Mouse (Mus musculus): ENCODE measurements around the gene Lrig2.
"Not testable (repeated sequence)": the region's sequence is repeated elsewhere in the genome, so short reads cannot be mapped to it uniquely, and the experiment has no call there.

The Lrig2 gene

DNA sequence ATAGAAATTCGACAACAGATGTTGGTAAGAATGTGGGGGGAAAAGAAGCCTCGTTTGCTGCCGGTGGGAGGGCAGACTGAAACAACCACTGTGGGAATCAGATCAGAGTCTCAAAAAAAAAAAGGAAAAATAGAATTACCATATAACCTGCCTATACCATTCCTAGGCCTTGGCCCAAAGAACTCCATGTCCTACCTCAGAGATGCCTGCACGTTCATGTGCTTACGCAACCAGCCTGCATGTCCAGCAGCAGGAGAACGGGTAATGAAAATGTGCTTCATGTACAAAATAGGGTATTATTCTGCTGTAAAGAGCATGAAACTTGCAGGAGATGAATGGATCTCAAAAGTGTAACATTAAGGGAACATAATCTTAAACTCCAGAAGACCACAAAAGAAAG is 79.1 kb downstream of the Lrig2 start:
- no peak for DNase-seq (ENCODE audit: low spot score in 2 of 2)

DNA sequence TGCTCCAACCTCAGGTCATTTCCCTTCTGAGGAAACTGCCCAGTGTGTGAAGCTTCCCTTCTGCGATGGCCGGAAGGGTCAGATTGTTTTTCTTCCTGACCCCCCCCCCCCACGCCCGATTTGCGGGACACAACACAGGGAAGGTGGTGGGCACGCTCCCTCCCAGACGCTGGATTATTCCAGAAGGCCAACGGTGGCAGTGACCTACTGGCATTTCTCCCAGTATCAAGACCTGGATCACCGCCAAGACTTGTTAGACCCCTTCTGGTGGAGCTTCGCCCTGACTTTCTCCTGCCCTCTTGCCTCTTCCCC is 79.9 kb downstream of the Lrig2 start:
- DNase-seq (ENCODE audit: low spot score in 2 of 2), result no peak

DNA sequence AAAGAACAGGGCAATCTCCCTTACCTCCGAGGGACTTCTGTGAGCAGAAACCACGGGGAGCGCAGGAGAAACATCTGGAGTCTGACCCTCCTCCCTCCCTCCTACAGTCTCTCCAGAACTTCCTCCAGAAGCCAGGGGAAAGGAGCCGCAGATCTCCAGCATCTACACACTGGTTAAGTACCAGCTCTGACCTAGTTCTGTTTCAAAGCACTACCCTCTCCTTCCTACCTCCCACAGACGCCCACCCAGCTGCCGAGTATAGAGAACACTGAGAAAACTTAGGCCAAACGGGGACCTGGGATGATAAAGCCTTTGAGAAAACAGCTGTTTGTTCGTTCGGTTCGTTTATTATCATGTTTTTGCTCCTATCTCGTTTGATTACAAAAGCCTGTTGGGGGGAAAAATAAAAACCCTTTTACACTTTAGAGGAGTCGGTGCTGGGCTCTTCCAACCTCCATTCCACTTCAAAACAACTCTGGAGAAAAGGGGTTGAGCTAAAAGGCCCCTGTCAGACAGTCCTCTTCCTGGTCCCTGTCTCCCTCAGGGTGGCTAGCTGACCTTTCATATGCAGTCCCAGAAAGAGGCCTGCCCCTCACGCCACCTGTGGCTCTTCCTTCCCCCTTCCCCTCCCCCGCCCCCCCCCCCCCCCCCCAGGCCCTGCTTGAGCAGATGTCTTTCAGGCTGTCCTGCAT is 80.4 kb downstream of the Lrig2 start:
- DNase-seq (ENCODE audit: low spot score in 2 of 2), result no peak

DNA sequence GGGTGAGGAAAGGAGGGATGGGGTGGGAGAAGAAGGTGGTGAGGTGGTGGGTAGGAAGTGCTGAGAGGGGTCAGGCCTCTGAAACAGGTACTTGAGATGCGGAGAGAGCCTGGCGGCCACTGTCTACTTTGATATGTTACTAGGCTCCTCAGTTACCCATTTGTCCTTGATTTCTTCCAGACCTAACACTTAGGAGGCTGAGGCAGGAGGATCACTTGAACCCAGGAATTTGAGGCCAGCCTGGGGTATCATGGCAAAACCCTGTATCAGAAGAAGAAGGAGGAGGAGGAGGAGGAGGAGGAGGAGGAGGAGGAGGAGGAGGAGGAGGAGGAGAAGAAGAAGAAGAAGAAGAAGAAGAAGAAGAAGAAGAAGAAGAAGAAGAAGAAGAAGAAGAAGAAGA is 84.4 kb downstream of the Lrig2 start:
- DNase-seq (ENCODE audit: low spot score in 2 of 2), result not testable (repeated sequence)

DNA sequence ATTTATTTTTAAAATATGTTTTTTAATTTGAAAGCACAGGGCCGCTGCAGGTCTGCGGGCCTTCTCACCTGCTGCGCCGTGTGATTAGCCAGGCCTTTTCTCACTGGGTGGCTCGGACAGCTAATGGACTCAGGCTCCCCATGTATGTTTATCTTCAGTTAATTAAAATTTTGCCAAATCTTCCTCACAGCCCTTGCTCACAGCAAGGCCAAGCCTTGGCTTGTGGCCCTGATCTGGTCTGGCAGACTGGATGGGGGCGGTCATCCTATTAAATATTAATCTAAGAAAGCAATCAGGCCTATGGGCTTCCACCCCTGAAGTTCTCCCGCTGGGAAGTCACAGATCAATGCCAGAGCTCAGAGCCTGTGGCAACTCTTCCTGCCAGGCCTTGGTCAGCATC is 87.4 kb downstream of the Lrig2 start:
- DNase-seq (ENCODE audit: low spot score in 2 of 2), result no peak

DNA sequence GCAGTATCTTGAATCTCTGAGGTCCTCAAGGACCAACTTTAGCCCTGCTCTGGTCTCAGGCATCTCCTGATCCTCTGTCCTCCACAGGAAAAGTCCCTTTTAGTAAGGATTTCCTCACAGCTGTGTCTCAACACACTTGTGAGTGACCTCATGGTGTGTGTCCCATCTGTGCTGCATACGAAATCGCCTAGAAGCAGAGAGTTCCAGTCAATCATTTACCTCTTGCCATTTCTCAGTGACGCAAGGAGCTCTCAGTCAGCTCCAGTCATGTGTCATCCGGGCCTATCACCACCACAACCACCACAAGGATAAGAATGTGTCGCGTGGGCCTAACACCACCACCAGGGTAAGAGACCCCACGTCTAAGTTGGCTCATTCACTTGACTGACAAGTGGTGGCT is 90.8 kb downstream of the Lrig2 start:
- DNase-seq (ENCODE audit: low spot score in 2 of 2), result no peak

DNA sequence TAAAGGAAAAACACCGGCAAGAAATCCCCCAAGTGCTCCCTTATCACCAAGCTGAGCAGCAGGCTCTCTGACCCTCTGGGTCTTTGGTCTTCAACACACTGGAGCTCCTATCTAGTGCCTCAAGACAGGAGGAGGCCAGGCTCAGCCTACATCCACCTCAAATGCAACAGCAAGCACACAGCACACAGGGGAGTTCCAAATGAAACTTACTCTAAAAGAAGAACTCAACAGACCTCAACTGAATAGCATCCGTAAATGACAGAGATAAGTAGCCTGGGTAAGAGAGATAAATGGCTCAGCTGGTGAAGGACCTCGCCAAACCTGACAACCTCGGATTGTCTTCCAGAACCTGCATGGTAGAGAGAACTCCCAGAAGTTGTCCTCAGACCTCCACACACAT is 91.7 kb downstream of the Lrig2 start:
- no peak for DNase-seq (ENCODE audit: low spot score in 2 of 2)

DNA sequence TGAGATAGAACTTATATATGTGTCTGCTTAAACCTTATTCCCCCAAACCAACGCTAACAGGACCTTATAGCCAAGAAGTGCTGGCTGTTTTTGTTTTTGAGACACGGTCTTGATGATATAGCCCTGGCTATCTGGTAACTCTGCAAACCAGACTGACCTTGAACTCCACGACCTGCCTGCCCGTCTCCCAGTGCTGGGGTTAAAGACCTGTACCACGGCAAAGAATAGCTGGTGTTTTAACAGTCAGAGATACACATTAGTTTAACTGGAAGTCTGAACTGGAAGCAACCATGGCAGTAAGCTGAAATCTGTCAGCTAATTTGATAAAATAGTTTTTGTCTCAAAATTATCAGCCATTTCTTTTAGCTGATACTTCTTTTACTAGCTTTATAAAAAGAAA is 94.9 kb downstream of the Lrig2 start:
- DNase-seq (ENCODE audit: low spot score in 2 of 2), result no peak

DNA sequence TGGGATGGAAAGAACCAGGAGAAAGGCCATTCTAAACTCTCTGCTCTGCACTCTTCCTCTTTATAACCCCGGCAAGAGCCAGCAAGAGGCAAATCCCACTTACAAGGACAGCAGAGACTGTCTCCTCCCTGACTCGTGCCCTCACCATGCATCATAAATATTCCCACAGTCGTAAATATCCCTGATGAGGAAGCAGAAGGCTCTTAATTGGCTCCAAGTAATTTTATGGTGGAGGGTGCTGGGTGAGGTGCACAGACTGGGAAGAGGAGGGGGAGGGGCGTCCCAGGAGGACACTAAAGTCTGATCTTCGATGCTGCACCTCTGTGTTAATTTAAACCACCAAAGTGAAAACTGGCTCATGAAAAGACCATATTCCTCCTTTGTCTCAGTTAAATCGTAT is 99.2 kb downstream of the Lrig2 start:
- no peak for DNase-seq (ENCODE audit: low spot score in 2 of 2)

DNA sequence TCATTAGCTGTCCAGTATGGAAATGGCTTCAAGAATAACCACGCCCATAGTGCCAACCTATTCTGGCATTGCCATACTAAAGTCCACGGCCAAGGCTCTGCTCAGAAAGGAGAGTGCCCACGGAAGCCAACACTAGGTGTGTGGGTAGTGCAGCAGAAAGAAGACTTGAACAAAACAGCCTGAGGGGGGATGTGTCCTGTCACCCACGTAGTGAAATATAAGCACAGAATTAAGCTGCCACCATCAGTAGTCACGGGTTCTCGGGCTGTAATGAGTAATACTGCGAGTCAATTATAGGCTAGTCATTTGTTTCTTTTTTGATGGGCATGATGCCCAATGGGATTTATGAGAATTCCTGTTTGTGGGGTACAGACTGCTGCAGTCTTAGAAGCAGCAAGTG is 104.2 kb downstream of the Lrig2 start:
- DNase-seq (ENCODE audit: low spot score in 2 of 2), result no peak

DNA sequence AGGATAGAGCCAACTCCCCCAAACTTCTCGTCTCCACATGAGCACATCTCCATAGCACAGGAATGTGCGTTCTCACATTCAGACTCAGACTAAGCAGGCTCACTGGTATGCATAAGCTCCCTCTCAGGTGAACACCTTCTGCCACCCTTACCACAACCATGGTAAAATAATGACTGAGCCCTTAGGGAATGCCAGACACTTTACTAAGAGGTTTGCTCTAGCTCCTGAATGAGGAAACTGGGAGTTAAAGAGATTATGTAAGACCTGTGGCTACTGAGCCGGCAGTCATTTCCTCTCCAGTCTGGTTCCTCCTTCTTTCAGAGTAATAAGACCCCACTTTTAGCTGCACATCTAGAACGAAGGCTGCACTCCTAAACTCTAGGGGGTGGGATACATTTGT is 108.1 kb downstream of the Lrig2 start:
- DNase-seq (ENCODE audit: low spot score in 2 of 2), result no peak

DNA sequence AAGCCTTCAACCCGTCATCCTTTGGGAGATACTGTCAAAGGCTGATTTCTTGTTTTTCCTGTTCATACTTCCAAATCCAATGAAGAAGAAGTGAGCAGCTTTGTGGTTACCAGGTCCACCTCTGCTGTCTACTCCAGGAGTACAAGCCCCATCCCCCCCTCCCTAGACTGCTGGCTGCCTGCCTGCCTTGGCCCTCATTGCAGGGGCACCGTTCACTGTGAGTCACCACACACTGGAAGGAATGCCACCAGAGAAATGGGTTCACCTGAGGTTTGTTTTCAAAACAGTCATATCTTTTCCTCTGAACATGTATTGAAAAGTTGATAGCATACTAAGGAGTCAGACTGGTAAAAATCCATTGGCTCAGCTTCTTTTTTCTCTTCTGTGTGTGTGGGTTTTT is 110.5 kb downstream of the Lrig2 start:
- DNase-seq (ENCODE audit: low spot score in 2 of 2), result no peak

DNA sequence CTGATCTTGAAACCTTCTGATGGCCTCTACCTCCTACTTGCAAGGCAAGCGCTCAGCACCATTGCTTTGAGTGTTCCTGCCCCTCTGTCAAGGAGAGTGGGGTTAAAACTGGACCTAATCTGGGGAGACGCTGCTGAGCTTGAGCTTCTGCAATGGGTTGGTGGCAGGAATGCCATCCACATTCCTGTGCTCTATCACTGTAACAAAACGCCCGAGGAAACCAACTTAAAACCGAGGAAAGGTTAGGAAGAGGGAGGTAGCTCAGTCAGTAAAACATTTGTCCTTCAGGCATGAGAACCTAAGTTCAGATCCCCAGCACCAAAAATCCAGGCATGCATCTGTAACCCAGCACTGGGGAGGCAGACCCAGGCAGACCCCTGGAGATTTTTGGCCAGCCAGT is 111.6 kb downstream of the Lrig2 start:
- no peak for DNase-seq (ENCODE audit: low spot score in 2 of 2)

DNA sequence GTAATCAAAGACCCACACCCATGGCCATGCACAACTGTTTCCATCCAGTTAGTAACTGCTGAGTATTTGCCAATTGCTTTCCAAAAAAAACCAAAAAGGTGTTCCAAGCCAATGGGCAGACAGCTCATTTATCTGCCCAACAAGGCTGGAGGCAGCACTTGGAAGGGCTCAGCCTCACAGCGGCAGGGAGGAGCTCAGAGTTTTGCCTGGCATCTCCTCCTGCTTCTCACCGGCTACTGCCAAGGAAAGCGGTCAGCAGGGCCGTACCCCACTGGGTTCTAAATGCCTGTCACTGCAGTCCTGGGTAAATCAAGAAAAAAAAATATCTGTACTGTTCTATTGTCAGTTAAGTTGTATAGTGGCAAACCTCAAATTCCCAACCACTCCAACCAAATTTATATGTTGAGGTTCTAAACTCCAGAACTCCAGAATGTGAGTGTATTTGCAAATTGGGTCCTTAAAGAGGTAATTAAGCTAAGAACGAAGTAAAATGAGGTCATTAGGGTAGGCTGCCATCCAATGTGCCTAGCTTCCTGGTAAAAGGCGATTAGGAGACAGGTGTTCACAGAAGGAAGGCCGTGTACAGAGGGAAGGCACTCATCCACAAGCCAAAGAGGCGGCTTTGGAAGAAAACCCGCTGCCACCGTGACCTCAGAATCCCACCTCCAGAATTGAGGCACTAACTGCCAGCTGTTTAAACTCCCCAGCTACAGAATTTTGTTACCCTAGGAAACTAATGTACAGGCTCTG is 112.2 kb downstream of the Lrig2 start:
- no peak for DNase-seq (ENCODE audit: low spot score in 2 of 2)

DNA sequence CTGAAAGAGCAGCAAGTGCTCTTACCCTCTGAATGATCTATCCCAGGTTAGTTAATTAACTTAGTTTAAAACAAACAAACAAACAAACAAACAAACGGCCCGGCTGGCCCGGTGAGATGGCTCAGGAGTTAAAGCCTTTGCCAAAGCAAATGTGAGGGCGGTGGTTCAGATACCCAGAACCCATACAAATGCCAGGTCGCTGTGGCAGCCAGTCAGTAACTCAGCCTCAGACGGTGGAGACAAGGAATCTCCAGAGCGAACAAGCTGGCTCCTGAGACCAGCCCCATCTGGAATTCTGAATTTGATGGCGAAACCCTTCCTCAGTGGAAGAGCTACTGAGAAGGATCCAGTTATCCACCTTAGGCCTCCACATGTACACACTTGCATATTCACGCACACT is 114.4 kb downstream of the Lrig2 start:
- no peak for DNase-seq (ENCODE audit: low spot score in 2 of 2)

DNA sequence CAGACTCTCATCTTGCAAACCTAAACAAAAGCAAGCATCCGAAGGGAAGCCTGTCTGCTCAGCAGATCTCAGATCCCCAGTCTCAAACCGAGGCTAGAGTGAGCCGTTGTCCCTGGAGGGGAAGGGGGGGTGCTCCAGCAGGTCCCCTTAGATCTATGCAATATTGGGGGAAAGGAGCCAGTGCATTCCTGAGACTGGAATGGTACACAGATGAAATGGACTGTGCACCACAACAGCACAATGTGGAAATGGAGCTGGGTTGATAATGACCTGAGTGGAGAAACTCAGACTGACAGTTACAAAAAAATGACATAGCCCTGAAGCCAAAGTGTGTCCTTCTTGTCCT is 115.0 kb downstream of the Lrig2 start:
- DNase-seq (ENCODE audit: low spot score in 2 of 2), result no peak

DNA sequence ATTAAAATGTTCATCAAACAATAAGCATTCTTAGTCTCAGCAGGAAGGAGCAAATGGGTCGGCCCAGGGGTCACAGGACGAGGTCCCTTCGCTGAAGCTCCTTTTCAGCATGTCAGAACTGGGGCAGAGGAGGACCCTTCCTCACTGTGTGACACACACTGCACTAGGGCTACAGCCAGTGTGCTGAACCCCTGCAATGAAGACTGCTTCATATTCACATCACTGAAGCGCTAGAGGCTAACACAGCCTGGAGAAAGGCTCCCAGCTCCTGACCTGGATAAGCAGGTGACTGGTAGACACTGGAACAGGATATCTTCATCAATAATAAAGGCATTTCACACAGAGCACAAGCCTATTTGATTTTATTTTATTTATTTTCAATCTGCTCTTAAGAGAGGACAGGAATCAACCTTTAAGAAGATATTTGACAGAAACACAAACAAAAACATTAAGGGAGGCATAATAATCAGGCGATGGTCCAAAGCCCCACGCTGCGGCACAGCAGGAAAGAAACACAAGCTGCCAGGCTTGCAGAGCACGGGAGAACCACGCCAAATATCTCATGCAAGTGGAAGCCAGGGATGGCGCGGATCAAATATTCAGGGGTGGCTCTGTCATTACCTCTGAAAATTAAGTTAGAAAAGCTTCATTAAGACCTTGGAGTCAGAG is 115.5 kb downstream of the Lrig2 start:
- DNase-seq (ENCODE audit: low spot score in 2 of 2), result no peak

DNA sequence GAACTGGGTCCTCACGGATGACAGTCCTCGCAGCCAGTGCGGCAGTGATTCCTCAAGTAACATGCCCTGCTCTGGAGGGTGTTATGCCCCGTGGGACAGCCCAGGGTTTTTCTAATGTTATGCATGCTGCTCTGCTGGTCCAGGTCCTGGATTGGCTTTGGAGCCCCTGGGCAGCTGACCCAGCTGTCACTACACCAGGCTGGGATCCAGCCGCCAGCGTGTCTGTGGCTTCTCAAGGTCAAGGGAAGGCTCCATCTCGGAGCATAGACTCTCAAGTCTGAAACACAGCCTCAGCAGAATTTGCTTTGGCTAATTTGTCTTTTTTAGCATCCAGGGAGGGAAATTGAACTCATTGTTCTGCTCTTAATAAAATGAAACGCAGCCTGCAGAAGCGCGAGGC is 121.6 kb downstream of the Lrig2 start:
- no peak for DNase-seq (ENCODE audit: low spot score in 2 of 2)

DNA sequence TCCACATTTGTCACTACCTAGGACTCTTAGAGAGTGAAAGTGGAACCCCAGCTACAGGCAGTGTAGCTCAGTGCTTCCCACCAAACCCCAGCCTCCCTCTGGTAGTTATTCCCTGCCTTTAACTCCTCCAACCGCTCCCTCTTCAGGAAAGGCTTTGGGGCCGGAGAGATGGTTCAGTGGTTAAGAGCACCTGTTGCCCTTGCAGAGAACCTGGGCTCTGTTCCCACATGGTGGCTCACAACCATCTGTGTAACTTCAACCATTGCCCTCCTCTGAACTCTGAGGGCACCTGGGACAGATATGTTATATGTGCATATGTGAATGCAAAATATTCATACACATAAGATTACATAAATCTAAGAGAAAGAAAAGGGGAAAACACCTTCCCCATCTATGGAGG is 122.3 kb downstream of the Lrig2 start:
- DNase-seq (ENCODE audit: low spot score in 2 of 2), result no peak

DNA sequence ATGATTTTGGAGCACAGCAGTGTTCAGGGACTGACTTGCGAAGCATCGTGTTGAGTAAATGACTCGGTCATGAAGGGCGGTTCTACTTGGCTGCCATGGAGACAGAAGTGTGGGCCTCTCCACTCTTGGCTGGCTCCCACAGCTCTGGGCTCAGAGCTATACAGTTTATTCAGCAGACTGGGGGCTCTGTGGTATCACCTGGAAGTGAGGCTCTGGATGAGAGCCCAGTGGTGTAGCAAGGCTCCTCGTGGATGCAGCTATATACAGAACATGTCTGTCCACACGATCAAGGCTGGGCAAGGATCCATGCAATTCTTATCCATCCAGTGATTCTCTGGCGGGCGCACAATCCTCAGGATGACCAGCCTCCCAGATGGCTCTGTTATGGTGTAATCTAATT is 126.1 kb downstream of the Lrig2 start:
- DNase-seq (ENCODE audit: low spot score in 2 of 2), result no peak

DNA sequence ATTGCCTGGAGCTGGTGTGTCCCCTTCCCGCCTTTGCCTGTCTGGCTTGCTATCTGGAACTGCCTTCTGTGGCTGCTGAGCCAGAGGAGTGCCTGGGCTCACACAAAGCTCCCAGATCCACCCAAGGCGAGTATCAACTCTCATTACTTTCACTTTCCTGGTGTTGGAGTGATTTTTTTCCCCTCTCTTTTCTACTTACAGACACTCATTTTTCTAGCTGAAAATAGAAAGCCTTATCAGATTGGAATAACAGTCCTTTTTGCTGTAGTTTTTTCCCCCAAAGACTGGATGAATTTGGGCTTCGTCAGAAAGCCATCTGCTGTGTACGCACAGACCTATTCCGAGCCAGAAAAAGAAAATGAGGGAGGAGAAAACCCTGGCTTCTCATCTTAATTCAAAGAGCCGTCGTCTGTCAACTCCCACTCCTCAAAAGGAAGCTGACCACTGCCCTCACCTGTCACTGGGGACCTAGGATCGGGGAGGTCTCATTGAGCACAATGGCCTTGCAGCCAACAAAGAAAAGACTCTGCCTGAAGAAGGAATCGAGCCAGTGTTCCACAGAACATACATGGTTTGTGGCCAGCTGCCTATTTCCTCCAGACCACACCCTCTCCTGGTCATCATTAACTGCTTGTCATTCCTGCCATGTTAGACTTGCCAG is 127.9 kb downstream of the Lrig2 start:
- DNase-seq (ENCODE audit: low spot score in 2 of 2), result no peak

DNA sequence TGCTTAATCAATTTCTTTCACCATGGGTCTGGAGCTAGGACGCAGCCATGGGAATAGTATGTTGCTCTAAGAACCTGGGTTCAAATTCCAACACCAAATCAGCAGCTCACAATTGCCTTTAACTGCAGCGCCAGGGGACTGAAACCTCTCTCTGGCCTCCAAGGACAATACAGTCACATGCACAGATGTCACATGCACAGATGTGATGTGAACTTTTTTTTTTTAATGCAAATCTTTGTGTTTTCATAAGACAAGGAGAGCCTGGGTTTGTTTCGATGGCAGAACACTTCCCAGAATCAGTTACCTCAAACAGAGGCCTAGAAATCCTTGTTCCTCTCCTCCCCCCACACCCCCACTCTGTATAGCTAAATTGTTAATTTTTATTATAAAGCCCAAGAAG is 133.5 kb downstream of the Lrig2 start:
- DNase-seq (ENCODE audit: low spot score in 2 of 2), result no peak

DNA sequence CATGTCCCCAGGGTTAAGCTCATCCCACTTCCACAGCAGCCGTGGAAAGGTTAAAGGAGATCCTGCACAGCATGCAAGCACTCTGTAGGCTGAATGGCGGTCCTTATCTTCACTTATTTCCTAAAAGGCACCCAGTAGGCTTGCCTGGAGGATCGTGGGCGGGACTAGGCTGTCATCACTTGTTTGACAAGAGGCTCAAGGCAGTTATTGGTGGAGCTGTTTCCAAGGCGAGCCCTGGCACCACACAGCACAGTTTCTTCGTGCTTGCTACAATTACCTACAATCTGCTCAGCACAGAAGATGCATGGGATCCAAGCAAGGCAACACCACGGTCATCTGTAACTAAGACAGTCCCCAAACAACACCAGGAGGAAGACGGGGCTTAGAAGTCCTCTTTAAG is 137.8 kb downstream of the Lrig2 start:
- no peak for DNase-seq (ENCODE audit: low spot score in 2 of 2)
